Mouse (Mus musculus): ENCODE results near the gene Pawr.
A peak's percentile ranks its signal among the peaks of the same experiment; 100 is the strongest.

The Pawr gene

DNA sequence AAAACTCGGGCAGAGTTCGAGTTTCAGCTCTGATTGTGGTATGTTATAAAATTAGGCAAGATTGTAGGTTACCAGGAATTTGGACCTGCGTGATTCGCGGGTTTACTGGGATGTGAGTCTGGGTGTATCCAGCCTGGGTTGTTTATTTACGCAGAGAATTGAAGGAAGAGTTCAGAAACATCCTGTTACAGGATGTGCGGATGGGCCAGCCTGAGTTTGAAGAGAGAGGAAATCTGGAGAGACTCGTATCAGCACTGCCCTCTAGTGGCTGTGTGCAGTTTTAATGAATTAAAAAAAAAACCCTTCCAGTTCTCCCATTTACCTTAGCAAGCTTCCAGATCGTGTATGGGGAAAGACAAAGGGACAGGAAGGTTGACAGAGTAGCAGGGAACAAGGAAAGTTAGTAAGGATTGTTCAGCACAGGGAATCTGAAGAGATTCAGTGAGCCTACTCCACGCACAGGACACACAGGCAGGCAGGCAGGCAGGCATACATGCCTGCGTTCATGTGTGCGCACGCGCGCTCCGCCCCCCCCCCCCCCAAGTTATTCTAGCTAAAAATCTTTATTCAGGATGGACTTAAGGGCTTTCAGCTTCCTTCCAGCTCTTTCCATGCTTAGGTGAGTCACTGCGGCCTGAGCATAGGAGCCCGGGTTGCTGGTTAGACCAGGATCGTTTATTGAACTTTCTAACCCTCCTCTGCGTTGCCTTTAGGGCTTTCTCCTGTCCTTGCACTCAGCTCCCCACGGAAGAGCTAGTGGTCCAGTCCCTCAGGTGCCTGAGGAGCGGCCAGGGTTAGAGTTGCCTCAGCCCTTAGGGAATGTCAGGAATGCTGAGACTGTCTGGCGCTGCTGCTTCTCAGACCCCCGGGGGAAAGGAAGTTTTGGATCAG, 114.4 kb downstream of the Pawr start:
- DNase-seq = peak; percentile 85

DNA sequence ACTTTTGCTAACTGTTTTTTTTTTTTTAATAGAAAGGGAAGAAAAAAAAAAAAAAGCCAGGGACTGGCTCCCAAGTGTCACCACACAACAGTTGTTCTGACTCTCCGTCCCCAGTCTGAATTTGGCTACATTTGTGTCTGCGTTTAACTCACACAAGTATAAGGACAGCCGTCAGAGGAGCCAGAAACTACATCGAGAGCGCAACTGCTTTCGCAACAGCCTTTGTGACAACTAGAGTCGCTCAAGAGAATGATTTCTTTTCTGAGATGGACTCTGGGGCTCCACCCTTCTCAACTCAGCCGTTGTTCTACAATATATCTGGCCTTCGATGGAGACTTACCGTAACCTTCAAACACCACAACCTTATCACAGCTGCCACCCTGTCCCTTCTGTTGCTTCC, 115.3 kb downstream of the Pawr start:
- DNase-seq = no peak

DNA sequence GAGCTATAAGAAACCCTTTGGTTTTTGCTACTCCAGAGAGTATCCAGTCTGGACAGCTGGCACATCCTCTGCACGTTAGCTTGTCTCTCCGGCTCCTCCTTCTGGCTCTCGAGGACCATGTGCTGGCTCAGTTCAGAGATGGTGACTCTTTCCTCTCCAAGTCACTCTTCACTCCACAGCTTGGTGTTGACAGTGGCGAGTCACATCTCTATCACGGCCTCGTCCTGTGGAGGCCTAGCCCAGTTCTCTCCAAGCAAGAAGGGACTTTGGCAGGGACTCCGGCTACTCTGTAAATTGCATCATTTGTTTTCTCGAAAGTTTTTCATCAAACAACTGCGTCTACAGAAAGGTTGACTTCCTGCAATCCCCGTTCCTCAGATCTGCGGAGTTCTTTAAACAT, 116.5 kb downstream of the Pawr start:
- no peak for DNase-seq

DNA sequence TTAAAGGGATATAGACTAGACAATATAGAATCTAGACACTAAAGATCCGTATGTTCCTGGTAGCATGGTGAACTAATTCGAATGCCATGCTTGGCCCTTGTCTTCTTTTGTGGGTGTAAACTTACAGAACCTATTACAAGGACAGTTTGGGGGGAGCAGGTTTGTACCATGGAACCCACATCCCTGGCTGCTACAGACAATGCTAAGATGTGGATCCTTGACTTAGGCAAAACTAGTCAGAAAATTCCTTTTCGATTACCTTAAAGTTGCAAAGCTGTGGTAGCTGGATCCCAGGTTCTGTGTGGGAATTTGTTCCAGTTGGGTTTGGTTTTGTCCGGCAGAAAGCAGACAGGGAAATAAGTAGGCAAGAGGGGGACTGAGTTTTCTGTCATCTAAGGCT, 118.5 kb downstream of the Pawr start:
- no peak for DNase-seq

DNA sequence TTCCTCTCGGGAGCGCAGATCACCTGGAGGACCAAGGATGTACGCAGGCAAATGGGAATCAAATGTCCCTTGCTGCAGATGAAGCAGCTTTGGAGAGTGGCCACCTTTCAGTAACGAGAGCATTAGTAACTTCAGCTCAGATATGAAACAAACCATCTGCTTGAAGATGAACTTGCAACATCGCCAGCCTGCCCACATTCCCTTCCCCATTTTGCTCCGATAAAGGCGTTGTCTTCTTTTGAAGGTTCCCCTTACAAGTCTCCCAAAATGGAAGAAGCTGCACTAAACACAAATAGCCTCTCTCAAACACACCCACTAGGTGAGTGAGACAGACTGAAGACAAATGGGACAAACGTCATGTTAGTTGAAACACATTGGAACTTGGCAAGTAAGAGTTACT, 119.6 kb downstream of the Pawr start:
- no peak for DNase-seq

DNA sequence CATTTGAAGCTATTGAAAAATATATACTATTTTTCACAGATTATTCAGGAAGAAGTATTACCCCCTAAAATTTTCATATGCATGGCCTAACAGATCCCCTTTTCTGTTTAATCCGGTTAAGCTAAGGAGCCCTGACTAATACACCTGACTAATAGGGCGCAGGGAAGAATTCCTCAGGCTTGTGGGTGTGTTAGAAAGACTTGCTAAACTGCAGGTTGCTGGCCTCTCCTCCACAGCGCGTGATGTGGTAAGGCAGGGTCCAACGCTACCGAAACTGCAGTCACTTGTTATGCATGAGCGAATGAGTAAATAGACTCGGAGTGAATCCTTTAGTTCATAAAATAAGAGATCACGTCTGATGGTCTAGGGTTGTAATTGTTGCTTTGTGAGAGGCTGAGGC, 120.5 kb downstream of the Pawr start:
- DNase-seq = peak; percentile 51

DNA sequence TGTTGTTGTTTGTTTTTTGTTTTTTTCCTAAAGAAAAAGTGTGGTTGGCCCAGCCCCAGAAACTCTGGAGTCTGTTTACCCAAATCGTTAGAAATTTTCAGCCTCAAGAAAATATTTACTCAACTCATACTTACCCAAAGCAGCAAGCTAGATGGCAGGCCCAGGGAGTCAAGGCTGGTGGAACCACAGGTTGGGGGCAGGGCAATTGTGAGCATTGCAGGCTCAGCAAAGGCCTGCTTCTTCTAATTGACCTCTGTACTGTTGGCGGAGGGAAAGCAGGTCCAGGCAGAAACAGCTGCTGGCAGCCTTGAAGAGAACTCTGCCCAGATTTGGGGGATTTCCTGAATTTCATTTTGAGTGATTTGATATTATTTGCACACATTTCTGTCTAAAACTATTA, 121.6 kb downstream of the Pawr start:
- peak; percentile 90 for DNase-seq

DNA sequence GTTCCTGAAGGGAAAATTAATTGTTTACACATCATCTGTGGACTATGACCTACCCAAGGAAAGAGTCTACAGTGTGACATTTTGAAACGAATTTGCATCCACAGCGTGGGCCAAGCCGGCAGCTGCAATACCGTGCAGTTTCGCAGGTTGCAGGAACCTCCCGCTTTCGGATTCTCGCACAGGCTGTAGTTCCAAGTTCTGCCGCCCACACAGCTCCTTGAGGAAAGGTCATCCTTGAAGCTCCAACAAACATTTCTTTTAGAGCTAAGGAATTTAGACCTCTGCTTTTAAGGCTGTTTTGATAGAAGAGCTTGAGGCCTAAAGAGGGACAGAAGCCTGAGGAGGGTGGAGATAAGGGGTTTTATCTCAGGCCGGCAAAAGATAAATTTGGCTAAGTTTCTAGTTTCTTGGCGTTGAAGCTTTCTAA, 122.8 kb downstream of the Pawr start:
- peak; percentile 57 for DNase-seq

DNA sequence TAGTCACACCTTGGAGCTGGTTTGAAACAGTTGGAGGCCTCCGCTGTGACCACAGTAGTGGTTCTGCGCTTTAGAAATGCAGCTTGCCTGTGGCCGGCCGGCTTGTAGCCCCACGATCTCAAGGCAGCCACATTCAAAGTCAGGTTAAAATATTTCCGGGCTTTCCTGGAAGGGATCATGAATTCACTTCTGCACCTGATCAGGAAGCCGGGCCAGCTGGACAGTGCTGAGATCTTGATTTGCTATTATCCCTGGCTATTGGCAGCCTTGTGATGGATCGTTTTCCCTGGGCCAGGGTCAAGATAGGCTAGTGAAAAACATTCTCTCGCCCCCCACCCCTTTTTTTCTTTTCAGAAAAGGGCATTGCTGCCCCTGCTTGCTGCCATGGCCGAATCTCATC, 123.3 kb downstream of the Pawr start:
- DNase-seq = no peak

DNA sequence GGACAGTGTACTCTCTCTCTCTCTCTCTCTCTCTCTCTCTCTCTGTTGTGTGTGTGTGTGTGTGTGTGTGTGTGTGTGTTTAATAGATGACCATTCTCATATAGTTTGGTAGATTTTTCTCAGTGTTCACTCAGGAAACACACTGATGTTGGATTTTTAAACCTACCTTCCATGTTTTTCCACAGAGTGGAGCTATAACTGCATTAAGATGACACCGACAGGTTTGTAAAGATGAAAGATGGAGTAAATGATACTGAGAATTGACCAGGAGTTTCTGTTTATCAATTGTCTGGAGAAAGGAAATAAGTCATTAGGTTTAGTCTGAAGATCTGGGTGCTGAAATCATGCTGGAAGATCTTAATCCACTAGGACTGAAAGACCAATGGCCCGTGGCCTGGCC, 124.0 kb downstream of the Pawr start:
- DNase-seq = no peak

DNA sequence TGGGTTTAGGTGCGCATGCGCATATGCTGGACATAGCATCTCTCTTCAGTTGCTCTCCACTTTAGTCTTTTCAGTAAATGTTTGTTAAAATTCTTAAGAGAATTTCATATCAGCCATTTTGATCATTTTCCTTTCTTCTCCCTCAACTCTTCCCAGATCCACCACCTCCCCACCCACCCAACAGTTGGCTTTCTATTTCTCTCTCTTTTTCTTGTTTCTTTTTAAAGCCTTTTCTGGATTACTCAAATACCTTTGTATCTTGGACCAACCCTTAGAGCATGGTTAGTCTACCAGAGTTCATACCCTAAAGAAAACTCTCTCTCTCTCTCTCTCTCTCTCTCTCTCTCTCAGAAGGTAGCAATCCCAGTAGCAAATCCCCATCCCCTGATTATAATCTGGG, 125.1 kb downstream of the Pawr start:
- no peak for DNase-seq

DNA sequence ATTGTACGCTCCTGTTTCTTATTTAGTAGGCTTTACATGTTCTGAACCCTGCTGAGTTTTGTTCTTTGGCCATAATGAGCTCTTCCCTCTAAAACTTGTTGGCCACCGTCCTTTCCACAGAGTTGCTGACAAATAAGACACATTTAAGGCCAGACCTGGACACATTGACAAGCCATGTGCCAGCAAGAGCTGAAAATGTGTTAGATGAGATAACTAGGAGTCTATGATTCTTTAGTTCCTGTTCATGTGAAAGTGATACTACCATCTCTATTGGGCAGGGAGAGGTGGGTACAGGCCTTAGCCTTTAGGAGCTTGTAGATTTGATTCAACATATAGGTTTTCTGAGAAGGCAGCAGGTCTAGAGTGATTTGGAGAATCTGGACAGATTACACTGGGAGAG, 129.9 kb downstream of the Pawr start:
- no peak for DNase-seq

Measured in kidney, adult 11 months (tissue).